Mouse (Mus musculus) thymus, postnatal 0 days (tissue): ENCODE data around the gene Sulf2. TPM values are rescaled to one million over a fixed set of nuclear protein-coding genes. Genes with fewer than 3 reads are reported as not detected.
A peak's percentile ranks its signal among the peaks of the same experiment; 100 is the strongest.
"Not testable (repeated sequence)": the region's sequence is repeated elsewhere in the genome, so short reads cannot be mapped to it uniquely, and the experiment has no call there.

Experiments used
- DNase-seq: peaks from one replicate; pipeline ENCODE4 v3.0.0-alpha.2; 2015; ENCODE audit warnings: low spot score
- polyA plus RNA-seq: library from polyadenylated mRNA; unstranded; fragments of >200 nt; fragmentation: Nextera tagmentation; extraction: Ambion mirVana; gene quantifications from 2 replicates; pipeline ENCODE4 v1.2.1, GENCODE M21; 2015

The Sulf2 gene
- 9.4 and 12.6 TPM in 2 replicates for polyA plus RNA-seq

- peak; percentile 9 for DNase-seq
Measured at GRCm38 (mm10) chr2:166155454-166155815, at the start of gene Sulf2. Sulf2 (minus strand) TSS chr2:166155663.

DNA sequence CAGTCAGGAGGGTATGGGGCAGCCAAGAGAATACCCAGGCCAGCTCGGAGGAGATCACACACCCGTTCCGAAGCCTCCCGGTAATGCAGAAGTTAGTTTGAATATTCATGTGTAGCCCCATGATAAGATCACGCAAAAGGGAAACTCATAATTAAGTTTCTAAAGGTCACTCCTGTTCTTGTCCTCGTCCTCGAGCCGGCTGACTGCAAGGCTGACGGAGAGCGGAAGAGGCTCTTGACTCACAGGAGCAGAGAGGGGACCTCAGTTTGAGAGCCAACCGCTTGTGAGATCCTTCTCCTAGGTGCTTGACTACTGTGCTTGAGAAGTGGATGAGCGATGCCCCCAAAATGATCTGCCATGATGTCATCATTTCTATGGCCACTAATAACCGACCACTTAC, 48.7 kb upstream of the Sulf2 start:
- no peak for DNase-seq

DNA sequence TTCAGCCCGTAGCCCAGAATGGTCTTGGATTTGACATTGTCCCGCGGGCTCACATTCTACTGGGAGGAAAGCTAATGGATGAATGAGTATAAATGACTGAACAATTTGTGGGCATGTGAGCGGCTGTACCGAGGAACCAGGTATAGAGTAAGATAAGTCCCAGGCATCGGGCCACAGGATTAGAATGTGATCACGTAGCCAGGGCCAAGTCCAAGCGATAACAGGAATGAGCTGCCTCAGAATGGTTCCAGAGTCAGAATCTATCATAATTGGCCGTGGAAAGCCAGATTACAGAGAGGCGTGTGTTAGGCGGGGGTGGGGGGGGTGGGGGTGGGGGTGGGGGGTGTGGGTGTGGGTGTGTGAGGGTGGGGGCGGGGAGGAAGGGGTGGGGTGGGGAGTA, 48.2 kb upstream of the Sulf2 start:
- DNase-seq = no peak

- no peak for DNase-seq
Measured at GRCm38 (mm10) chr2:166197964-166198363, 42.5 kb upstream of the Sulf2 start.

DNA sequence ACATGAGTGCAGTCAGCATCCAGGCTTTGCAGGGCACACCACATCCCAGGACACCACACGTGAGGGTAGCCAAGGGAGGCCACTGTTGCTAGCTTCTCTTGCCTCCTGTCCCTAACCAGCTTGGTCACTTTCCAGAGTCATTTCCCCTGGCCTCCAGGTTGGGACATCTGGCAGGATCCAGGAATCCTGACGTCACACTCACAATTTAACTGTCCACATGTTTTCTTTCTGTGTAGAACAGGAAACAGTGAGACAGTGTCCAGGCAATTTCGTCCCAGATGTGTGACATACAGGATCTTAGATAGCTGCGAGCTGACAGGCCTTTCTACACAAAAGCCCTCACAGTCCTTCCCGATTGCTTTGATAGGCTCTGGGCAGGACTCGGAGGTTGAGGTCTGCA, 41.6 kb upstream of the Sulf2 start:
- no peak for DNase-seq

DNA sequence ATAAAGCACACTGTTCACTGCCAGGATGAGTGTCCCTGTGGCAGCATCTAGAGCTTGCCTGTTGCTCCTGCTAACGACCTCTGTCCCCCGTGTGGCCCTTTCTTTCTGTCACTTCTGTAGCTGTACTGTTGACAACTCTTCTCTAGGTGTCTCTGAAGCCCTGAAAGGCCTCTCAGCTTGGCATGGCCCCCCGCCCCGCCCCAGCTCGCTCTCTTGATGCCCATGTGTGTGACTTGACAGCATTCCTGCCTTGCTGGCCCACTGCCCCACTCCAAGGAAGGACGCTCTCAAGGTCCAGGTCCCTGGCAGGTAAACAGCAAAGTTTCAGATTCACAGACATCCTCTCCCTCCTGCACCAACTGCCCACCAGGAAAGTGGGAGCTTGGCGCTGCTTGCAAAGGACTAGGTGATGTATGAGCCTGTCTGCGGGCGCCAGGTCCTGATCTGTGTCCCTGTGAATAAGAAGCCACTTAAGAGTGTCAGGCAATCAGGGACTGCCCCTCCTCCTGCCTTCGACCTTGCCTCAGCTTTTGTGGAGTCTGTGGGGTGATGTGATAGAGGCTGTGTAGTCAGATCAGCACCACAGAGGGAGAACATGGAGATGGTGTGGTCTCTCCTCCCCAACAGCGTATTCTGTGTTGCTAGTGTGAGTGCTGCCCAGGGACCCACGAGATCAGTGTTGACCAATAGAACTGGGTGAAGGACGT, 40.8 kb upstream of the Sulf2 start:
- no peak for DNase-seq

DNA sequence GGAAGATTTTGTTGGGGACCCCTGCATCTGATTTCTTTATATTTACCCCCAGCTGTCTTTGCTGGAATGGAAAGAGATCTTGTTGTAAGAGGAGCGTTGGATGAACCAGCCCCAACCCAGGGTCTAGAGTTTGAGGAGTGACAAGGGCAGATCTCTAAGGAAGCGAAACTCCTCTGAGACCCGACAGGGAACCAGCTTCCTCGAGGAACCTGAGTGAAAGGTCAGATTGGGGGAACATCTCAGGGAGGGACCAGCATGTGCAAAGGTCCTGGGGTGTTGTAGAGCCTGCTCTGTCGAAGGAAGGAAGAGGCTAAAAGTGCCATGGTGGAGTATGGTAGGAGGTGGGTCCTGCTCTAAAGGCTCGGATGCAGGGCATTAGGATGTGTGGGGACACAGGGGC, 39.6 kb upstream of the Sulf2 start:
- DNase-seq = no peak

GRCm38 (mm10) chr2:166194112-166194758, 38.8 kb upstream of the Sulf2 start:
- DNase-seq = no peak

DNA sequence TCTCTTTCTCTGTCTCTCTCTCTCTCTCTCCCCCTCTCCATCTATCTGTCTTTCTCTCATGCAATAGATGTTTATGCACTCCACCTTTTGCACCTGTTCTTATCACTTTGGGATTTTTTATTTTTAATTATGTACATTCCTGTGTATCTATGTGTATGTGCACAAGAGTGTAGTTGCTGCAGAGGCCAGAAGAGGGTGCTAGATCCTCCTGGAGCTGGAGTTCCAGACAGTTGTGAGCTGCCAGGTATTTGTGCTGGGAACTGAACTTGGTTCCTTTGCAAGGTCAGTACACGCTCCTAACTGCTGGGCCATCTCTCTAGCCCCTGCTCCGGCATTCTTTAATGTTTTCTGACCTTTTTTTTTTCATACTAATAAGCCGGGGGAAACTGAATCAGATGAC, 38.0 kb upstream of the Sulf2 start:
- no peak for DNase-seq

DNA sequence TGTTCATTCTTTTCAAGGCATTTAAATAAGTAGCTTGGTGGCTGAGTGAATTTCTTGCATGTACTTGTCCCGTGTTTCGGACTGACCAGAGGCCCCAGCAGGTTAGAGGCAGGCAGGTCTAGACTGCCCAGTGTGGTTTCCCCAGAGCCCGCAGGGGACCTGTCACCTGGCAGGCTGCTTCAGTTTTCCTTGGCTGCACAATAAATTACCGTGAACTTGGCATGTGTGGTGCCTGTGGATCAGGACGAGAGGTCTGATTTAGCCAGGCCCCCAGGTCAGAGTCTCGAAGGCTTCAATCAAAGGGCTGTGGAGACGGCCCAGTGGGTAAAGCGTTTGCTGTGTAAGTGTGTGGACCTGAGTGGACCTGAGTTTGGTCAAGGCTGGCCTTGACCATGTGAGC, 35.4 kb upstream of the Sulf2 start:
- no peak for DNase-seq

GRCm38 (mm10) chr2:166189191-166189590, 33.7 kb upstream of the Sulf2 start:
- DNase-seq = no peak

- DNase-seq = not testable (repeated sequence)
Measured at GRCm38 (mm10) chr2:166187874-166188453, 32.5 kb upstream of the Sulf2 start.

GRCm38 (mm10) chr2:166187319-166187718, 31.9 kb upstream of the Sulf2 start:
- DNase-seq = not testable (repeated sequence)

GRCm38 (mm10) chr2:166186244-166186948, 30.9 kb upstream of the Sulf2 start:
- DNase-seq = no peak

GRCm38 (mm10) chr2:166185768-166186167, 30.3 kb upstream of the Sulf2 start:
- DNase-seq = no peak

- DNase-seq = no peak
Measured at GRCm38 (mm10) chr2:166184417-166184816, 29.0 kb upstream of the Sulf2 start.

DNA sequence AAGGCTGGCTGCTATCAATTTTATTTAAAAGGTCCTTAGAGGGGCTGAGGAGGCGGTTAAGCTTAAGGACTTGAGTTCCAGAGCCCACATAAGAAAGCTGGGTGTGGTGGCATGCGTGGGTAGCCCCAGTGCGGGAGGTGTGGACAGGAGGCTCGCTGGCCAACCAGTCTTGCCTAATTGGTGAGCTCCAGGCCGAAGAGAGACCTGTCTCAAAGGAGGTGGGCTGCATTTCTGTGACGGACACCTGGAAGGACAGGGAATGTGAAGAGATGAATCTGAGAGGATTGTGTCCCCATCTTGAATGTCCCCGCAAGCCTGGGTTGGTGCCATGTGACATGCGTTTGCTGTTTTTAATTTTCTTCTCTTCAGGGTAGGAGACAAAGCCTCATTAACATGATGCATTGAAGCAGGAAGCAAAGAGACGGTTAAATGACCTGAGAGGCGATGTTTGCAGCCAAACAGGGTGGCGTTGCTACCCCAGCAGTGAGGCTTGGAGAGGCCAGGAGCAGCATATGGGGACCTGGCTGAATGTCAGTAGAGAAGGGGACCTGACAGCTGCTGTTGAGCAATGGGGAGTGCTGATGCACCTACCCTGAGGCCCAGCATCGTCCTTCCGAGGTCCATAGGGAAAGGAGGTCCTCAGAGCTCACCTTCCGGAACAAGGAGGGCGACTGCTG, 26.7 kb upstream of the Sulf2 start:
- no peak for DNase-seq

- DNase-seq = no peak
Measured at GRCm38 (mm10) chr2:166180744-166181508, 25.5 kb upstream of the Sulf2 start.

- DNase-seq = no peak
Measured at GRCm38 (mm10) chr2:166180136-166180649, 24.7 kb upstream of the Sulf2 start.

- no peak for DNase-seq
Measured at GRCm38 (mm10) chr2:166179457-166180101, 24.1 kb upstream of the Sulf2 start.
